Mouse (Mus musculus) liver, embryonic 14.5 days (tissue): ENCODE data around the gene Apip. TPM values are rescaled to one million over a fixed set of nuclear protein-coding genes. Genes with fewer than 3 reads are reported as not detected.

ENCODE experiments used
- ATAC-seq: fragments of 200-750 bp; cut with Nextera tagmentation; 2 replicates; pipeline ENCODE4 v1.8.0; 2017; ENCODE audit warnings: moderate number of reproducible peaks, mild to moderate bottlenecking, moderate library complexity; ENCODE audit not compliant: insufficient read depth
- DNase-seq, 3 experiments: peaks; one replicate each; pipeline ENCODE4 v3.0.0-alpha.2; 2012 to 2013; ENCODE audit warnings: low read depth in 3 of 3, low spot score in 3 of 3
- H3K27ac ChIP-seq: fragments of 300-500 bp; sonication (generic); 2 replicates; pipeline ENCODE4 v1.5.1; 2014; ENCODE audit warnings: moderate library complexity, mild to moderate bottlenecking, control low read depth, inconsistent platforms
- H3K27me3 ChIP-seq: fragments of 300-500 bp; sonication (generic); 2 replicates; pipeline ENCODE4 v1.6.1; 2014; ENCODE audit warnings: mild to moderate bottlenecking, low read length, moderate library complexity; ENCODE audit not compliant: control insufficient read depth, insufficient read depth
- H3K36me3 ChIP-seq: fragments of 300-500 bp; sonication (generic); replicated peaks from 2 replicates; pipeline ENCODE4 v1.6.1; 2014; ENCODE audit warnings: low read depth; ENCODE audit not compliant: control insufficient read depth, insufficient read depth
- H3K4me1 ChIP-seq, 2 experiments: fragments of 200-500 bp in 1 of 2; fragments of 300-500 bp in 1 of 2; sonication (generic) in 1 of 2; replicated peaks; 2 replicates each; pipeline ENCODE4 v1.6.1; 2012 to 2014; ENCODE audit warnings: antibody characterized with exemption in 1 of 2, inconsistent platforms in 1 of 2, low read length in 1 of 2; ENCODE audit not compliant: control insufficient read depth in 2 of 2, insufficient read depth in 2 of 2
- H3K4me2 ChIP-seq: fragments of 300-500 bp; sonication (generic); 2 replicates; pipeline ENCODE4 v1.6.1; 2014; ENCODE audit warnings: low read depth, mild to moderate bottlenecking, control low read depth, moderate library complexity
- H3K4me3 ChIP-seq, 2 experiments: fragments of 200-500 bp in 1 of 2; fragments of 300-500 bp in 1 of 2; sonication (generic) in 1 of 2; 2 replicates each; pipeline ENCODE4 v1.5.1; 2012 to 2014; ENCODE audit warnings: low read depth in 2 of 2, low read length in 2 of 2, mild to moderate bottlenecking in 2 of 2, control low read depth in 1 of 2, inconsistent platforms in 1 of 2, moderate library complexity in 1 of 2; ENCODE audit not compliant: insufficient read depth in 1 of 2
- H3K9ac ChIP-seq: fragments of 300-500 bp; sonication (generic); replicated peaks from 2 replicates; pipeline ENCODE4 v1.6.1; 2014; ENCODE audit warnings: mild to moderate bottlenecking, control low read depth, moderate library complexity
- H3K9me3 ChIP-seq: fragments of 300-500 bp; sonication (generic); 2 replicates; pipeline ENCODE4 v1.6.1; 2016; ENCODE audit warnings: low read length, mixed read lengths; ENCODE audit not compliant: control insufficient read depth
- CTCF ChIP-seq: IDR thresholded peaks from 2 replicates; pipeline ENCODE4 v1.5.1; 2016; ENCODE audit warnings: antibody characterized with exemption, low read depth, control low read depth
- EP300 ChIP-seq: IDR thresholded peaks from 2 replicates; pipeline ENCODE4 v1.6.1; 2016; ENCODE audit warnings: antibody characterized with exemption, low read depth
- WGBS: fragments of 180-500 bp; shearing (Covaris S2); extraction: QIAGEN DNeasy Blood & Tissue Kit; methylation state at CpG from one replicate; pipeline ENCODE4 v1.1.7; 2014; ENCODE audit not compliant: insufficient replicate concordance; 5-methylcytosine and 5-hydroxymethylcytosine counted together
- polyA plus RNA-seq, 2 experiments: library from polyadenylated mRNA; depleted of rRNA in 1 of 2; stranded (reverse) in 1 of 2; unstranded in 1 of 2; fragments of >200 nt; fragmentation: Nextera tagmentation in 1 of 2; extraction: Ambion mirVana in 1 of 2; gene quantifications; 2 replicates each; pipeline versions ENCODE4 v1.2.1 to v1.2.3; 2012 to 2014

The Apip gene
- polyA plus RNA-seq, 2 experiments = 24.4 to 46.0 TPM

DNA sequence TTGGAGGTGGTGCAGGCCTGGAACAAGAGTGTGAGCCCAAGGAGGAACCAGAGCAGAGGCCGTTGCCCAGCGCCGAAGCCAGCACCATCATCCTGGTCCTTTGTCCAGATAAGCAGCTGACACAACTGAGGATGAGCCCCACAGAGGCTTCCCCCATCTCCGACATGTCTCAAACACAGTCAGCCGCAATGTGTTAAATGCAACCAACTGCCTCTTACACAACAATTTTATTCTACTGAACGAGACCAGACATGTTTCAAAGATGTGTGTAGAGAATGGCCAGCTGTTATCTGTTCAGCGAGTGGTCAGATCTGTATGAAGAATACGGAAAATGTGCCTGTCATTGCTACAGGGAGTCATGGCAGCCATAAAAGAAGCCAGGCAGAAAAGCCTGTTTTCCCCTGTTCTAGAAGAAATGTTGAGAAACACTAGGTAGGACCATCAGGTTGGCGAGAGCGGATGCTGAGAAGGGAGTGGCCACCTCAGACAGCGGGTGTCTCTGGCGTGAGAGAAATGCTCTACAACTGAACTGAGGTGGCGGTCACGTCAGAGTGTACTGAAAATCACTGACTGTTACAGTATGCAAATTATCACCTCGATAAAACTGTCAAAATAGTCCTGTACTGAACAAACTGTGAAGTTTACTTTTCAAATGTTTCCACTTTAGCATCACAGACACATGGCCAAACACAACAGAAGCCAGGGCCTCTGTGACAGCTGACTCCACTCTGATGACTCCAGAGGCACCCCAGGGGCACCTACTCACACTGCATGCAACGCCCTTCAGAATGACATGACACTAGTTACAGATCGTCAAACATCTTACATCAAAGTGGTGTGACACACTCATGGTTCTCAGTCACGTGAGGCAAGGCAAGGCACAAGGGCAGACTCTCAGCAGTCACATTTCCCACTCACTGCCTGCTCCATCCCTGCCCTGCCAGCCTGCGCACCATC, 21.3 kb upstream of the Apip start:
- Histone ChIP-seq H3K4me2 (no peak overlapping the region), H3K9me3 (no peaks in the 10 kb centered on the region), H3K9ac (no peak overlapping the region), H3K36me3 (no peaks in the 10 kb centered on the region), H3K4me3 (no peak overlapping the region), H3K4me1 (no peaks in the 10 kb centered on the region), H3K27me3 (no peaks in the 10 kb centered on the region), H3K27ac (no peak overlapping the region)
- DNase-seq (no peak), ATAC-seq (no peak)
- 78% methylated on average over 19 of the region's 19 CpGs for WGBS
- TF ChIP-seq EP300 = no peak
- TF ChIP-seq CTCF = no peak

- H3K4me3 ChIP-seq = no peak overlapping the region
- WGBS = 71% methylated on average over 6 of the region's 6 CpGs
- TF ChIP-seq EP300 (no peak), CTCF (no peak)
- H3K4me1 ChIP-seq = no peaks in the 10 kb centered on the region
- no peak for DNase-seq
- no peak overlapping the region for H3K27ac ChIP-seq
- H3K36me3 ChIP-seq = no peaks in the 10 kb centered on the region
- H3K4me2 ChIP-seq = no peak overlapping the region
- H3K27me3 ChIP-seq = no peaks in the 10 kb centered on the region
- ATAC-seq = no peak
- no peaks in the 10 kb centered on the region for H3K9me3 ChIP-seq
- no peak overlapping the region for H3K9ac ChIP-seq
These were observed 17.7 kb upstream of the Apip start for GRCm38 (mm10) chr2:103055820-103056219.

- Histone ChIP-seq H3K9ac (no peak overlapping the region), H3K4me3 (no peak overlapping the region), H3K9me3 (no peaks in the 10 kb centered on the region), H3K36me3 (no peaks in the 10 kb centered on the region), H3K4me1 (peaks cover 0 to 2% of the 10 kb centered on the region in 2 experiments; a peak in 2 of 4 replicates), H3K27ac (no peak overlapping the region), H3K4me2 (no peak overlapping the region), H3K27me3 (no peaks in the 10 kb centered on the region)
- no peak for DNase-seq
- TF ChIP-seq CTCF = no peak
- no peak for TF ChIP-seq EP300
- no peak for ATAC-seq
- WGBS = 82% methylated on average over 3 of the region's 3 CpGs
These were observed 15.2 kb upstream of the Apip start for GRCm38 (mm10) chr2:103058266-103058665.

GRCm38 (mm10) chr2:103062865-103063264, 10.6 kb upstream of the Apip start:
- WGBS = 29% methylated on average over 3 of the region's 3 CpGs
- DNase-seq = no peak

GRCm38 (mm10) chr2:103066683-103067551, 6.6 kb upstream of the Apip start:
- Histone ChIP-seq H3K4me1 (peaks cover 3 to 5% of the 10 kb centered on the region in 2 experiments), H3K4me3 (no peak overlapping the region), H3K9ac (no peak overlapping the region), H3K4me2 (no peak overlapping the region), H3K27ac (no peak overlapping the region), H3K9me3 (no peaks in the 10 kb centered on the region), H3K36me3 (no peaks in the 10 kb centered on the region), H3K27me3 (no peaks in the 10 kb centered on the region)
- no peak for DNase-seq
- WGBS = 65% methylated on average over 8 of the region's 8 CpGs
- TF ChIP-seq CTCF (no peak), EP300 (no peak)
- ATAC-seq = no peak

More at GRCm38 (mm10) chr2:103062865-103063264, 10.6 kb upstream of the Apip start:
- no peaks in the 10 kb centered on the region for H3K36me3 ChIP-seq
- H3K9me3 ChIP-seq = no peaks in the 10 kb centered on the region
- no peak overlapping the region for H3K27ac ChIP-seq
- no peaks in the 10 kb centered on the region for H3K27me3 ChIP-seq
- TF ChIP-seq EP300 (no peak), CTCF (peak; percentile 65)
- no peak overlapping the region for H3K4me3 ChIP-seq
- no peak overlapping the region for H3K4me2 ChIP-seq
- H3K4me1 ChIP-seq = peaks cover 0 to 2% of the 10 kb centered on the region in 2 experiments; a peak in 2 of 4 replicates
- no peak overlapping the region for H3K9ac ChIP-seq
- ATAC-seq = no peak
